29 mouse cellular contexts compared by ENCODE assay signal in genomic region chr11:95036521-95036920, GRCm38 (mm10). TPM values are rescaled to one million over a fixed set of nuclear protein-coding genes. Genes with fewer than 3 reads are reported as not detected.
DNase-seq lines count a peak whose midpoint lies in the region; ATAC-seq and TF ChIP-seq lines count a peak whose summit lies in the region.
"Had no signal": no experiment of that assay in that cellular context is flagged by ENCODE, and none has a peak within 500 bp of the region (broad histone marks: within the 10 kb centered on the region; RNA-seq: fewer than 3 reads in every experiment).

No protein-coding gene starts in this region.

- 97% methylated on average over 5 of the region's 5 CpGs for WGBS in forebrain, embryonic 15.5 days
- WGBS in forebrain, embryonic 16.5 days: 94% methylated on average over 5 of the region's 5 CpGs
- 98% methylated on average over 5 of the region's 5 CpGs for WGBS in kidney, postnatal 0 days

- H3K4me2 ChIP-seq in forebrain, embryonic 15.5 days (replicated peaks): no peak overlapping the region
- no peak overlapping the region for H3K4me2 ChIP-seq in forebrain, embryonic 16.5 days (ENCODE audit: low read length)
- H3K4me2 ChIP-seq in kidney, postnatal 0 days (ENCODE audit: low read length): no peak overlapping the region
- H3K4me2 ChIP-seq: embryonic facial prominence, embryonic 15.5 days; heart, embryonic 13.5 days; limb, embryonic 12.5 days; liver, embryonic 15.5 days; lung, embryonic 14.5 days; midbrain, embryonic 15.5 days; neural tube, embryonic 15.5 days had no signal

- H3K36me3 ChIP-seq in forebrain, embryonic 15.5 days: no peaks in the 10 kb centered on the region
- H3K36me3 ChIP-seq in forebrain, embryonic 16.5 days (ENCODE audit: control insufficient read depth, insufficient read depth): no peaks in the 10 kb centered on the region
- peaks cover 13% of the 10 kb centered on the region; the same call in 1 of the 2 replicates for H3K36me3 ChIP-seq in kidney, postnatal 0 days (ENCODE audit: insufficient read depth, low read length)
- H3K36me3 ChIP-seq: liver, embryonic 15.5 days; midbrain, embryonic 10.5 days; midbrain, embryonic 15.5 days; neural tube, embryonic 15.5 days had no signal

- H3K9ac ChIP-seq in forebrain, embryonic 15.5 days (replicated peaks): no peak overlapping the region
- no peak overlapping the region for H3K9ac ChIP-seq in forebrain, embryonic 16.5 days (replicated peaks; ENCODE audit: low read depth, low read length)
- no peak overlapping the region for H3K9ac ChIP-seq in kidney, postnatal 0 days (ENCODE audit: low read depth, low read length)
- H3K9ac ChIP-seq: embryonic facial prominence, embryonic 15.5 days; limb, embryonic 12.5 days; liver, embryonic 15.5 days; lung, embryonic 14.5 days; midbrain, embryonic 15.5 days; neural tube, embryonic 15.5 days had no signal

- no peak overlapping the region for H3K4me3 ChIP-seq in forebrain, embryonic 15.5 days
- H3K4me3 ChIP-seq in forebrain, embryonic 16.5 days (replicated peaks; ENCODE audit: low read length): no peak overlapping the region
- no peak overlapping the region for H3K4me3 ChIP-seq in kidney, postnatal 0 days (replicated peaks; ENCODE audit: low read depth, low read length)
- H3K4me3 ChIP-seq: embryonic facial prominence, embryonic 15.5 days; gastrocnemius, adult 2 months; heart, embryonic 13.5 days; left cerebral cortex, adult 2 months; limb, embryonic 12.5 days; liver, embryonic 15.5 days; midbrain, embryonic 10.5 days; midbrain, embryonic 15.5 days; neural tube, embryonic 15.5 days had no signal

- H3K9me3 ChIP-seq in forebrain, embryonic 15.5 days: no peaks in the 10 kb centered on the region
- no peaks in the 10 kb centered on the region for H3K9me3 ChIP-seq in forebrain, embryonic 16.5 days (ENCODE audit: control insufficient read depth, low read length)
- no peaks in the 10 kb centered on the region for H3K9me3 ChIP-seq in kidney, postnatal 0 days (replicated peaks; ENCODE audit: low read length)
- H3K9me3 ChIP-seq: embryonic facial prominence, embryonic 15.5 days; heart, embryonic 13.5 days; limb, embryonic 12.5 days; liver, embryonic 15.5 days; midbrain, embryonic 10.5 days; midbrain, embryonic 15.5 days; neural tube, embryonic 15.5 days had no signal

- 0 out of 2 replicates have a peak overlapping the region, but pooled peaks have one; percentile 60 for H3K27ac ChIP-seq in forebrain, embryonic 15.5 days (replicated peaks)
- no peak overlapping the region for H3K27ac ChIP-seq in forebrain, embryonic 16.5 days (ENCODE audit: low read length)
- 0 out of 2 replicates have a peak overlapping the region, but pooled peaks have one; percentile 2 for H3K27ac ChIP-seq in kidney, postnatal 0 days
- H3K27ac ChIP-seq: embryonic facial prominence, embryonic 15.5 days; heart, embryonic 13.5 days; left cerebral cortex, adult 2 months; limb, embryonic 12.5 days; liver, embryonic 15.5 days; midbrain, embryonic 10.5 days; midbrain, embryonic 15.5 days; neural tube, embryonic 15.5 days had no signal

- no peaks in the 10 kb centered on the region for H3K27me3 ChIP-seq in forebrain, embryonic 15.5 days
- H3K27me3 ChIP-seq in forebrain, embryonic 16.5 days (replicated peaks; ENCODE audit: control insufficient read depth, insufficient read depth, low read length): no peaks in the 10 kb centered on the region
- H3K27me3 ChIP-seq in kidney, postnatal 0 days (ENCODE audit: insufficient read depth, low read length): no peaks in the 10 kb centered on the region
- H3K27me3 ChIP-seq: embryonic facial prominence, embryonic 15.5 days; midbrain, embryonic 15.5 days; neural tube, embryonic 15.5 days had no signal

- ATAC-seq in cerebellum, adult (ENCODE audit: insufficient number of reproducible peaks, low FRiP score, low TSS enrichment): no peak
- ATAC-seq in forebrain, embryonic 15.5 days (replicated peaks): no peak
- no peak for ATAC-seq in forebrain, embryonic 16.5 days
- ATAC-seq in kidney, postnatal 0 days (replicated peaks; ENCODE audit: low FRiP score, low read depth): no peak
- ATAC-seq: activated CD4-positive, CD25-positive, alpha-beta regulatory T cell, adult 4 months; forebrain, embryonic 14.5 days; midbrain, embryonic 15.5 days had no signal

- H3K4me1 ChIP-seq in forebrain, embryonic 15.5 days: peaks cover 22% of the 10 kb centered on the region
- peaks cover 16% of the 10 kb centered on the region for H3K4me1 ChIP-seq in forebrain, embryonic 16.5 days (replicated peaks; ENCODE audit: control insufficient read depth, insufficient read depth, low read length)
- H3K4me1 ChIP-seq in kidney, postnatal 0 days (replicated peaks; ENCODE audit: insufficient read depth, low read length): peaks cover 13% of the 10 kb centered on the region; the same call in 1 of the 2 replicates

- TF ChIP-seq CTCF in kidney, postnatal 0 days (IDR thresholded peaks at IDR 0.05; ENCODE audit: low read depth): no peak

- peak; percentile 26 for DNase-seq in cerebellum, adult 11 months
- no peak for DNase-seq in kidney, postnatal 0 days (ENCODE audit: low spot score)
- no peak for DNase-seq in kidney, postnatal 10 days
- no peak for DNase-seq in spleen, postnatal 14 days (ENCODE audit: low spot score in 2 of 2)
- DNase-seq: adrenal gland, adult 2 months; adrenal gland, postnatal 36 days; embryo, embryonic 11 days; gastrocnemius, adult 2 months; gastrocnemius, postnatal 36 days; heart, postnatal 10 days; kidney, adult 8-10 months; kidney, postnatal 14 days; lung, embryonic 14.5 days; lung, postnatal 14 days; right cerebral cortex, postnatal 25 days; thymus, postnatal 14 days had no signal

RNA-seq across cellular contexts. Expression of gene Pdk2, which starts 4.6 kb away (rescaled TPM):
- 26.4 and 27.3 TPM in 2 replicates for polyA plus RNA-seq in forebrain, embryonic 15.5 days (2015; fragmentation: Nextera tagmentation; extraction: Ambion mirVana)
- 27.6 and 29.2 TPM in 2 replicates for polyA plus RNA-seq in forebrain, embryonic 16.5 days (2015; fragmentation: Nextera tagmentation; extraction: Ambion mirVana)
- polyA plus RNA-seq in kidney, postnatal 0 days (2015; fragmentation: Nextera tagmentation; extraction: Ambion mirVana): 94.5 and 94.7 TPM in 2 replicates

RNA-seq across cellular contexts. Expression of gene Samd14, which starts 26.8 kb away (rescaled TPM):
- polyA plus RNA-seq in forebrain, embryonic 15.5 days (2015; fragmentation: Nextera tagmentation; extraction: Ambion mirVana): 120 and 123 TPM in 2 replicates
- 123 and 134 TPM in 2 replicates for polyA plus RNA-seq in forebrain, embryonic 16.5 days (2015; fragmentation: Nextera tagmentation; extraction: Ambion mirVana)
- 13.1 and 14.5 TPM in 2 replicates for polyA plus RNA-seq in kidney, postnatal 0 days (2015; fragmentation: Nextera tagmentation; extraction: Ambion mirVana)

RNA-seq across cellular contexts. Expression of gene Itga3, which starts 40.1 kb away (rescaled TPM):
- polyA plus RNA-seq in forebrain, embryonic 15.5 days (2015; fragmentation: Nextera tagmentation; extraction: Ambion mirVana): 5.9 and 6.9 TPM in 2 replicates
- polyA plus RNA-seq in forebrain, embryonic 16.5 days (2015; fragmentation: Nextera tagmentation; extraction: Ambion mirVana): 6.3 and 8.5 TPM in 2 replicates
- polyA plus RNA-seq in kidney, postnatal 0 days (2015; fragmentation: Nextera tagmentation; extraction: Ambion mirVana): 24.4 and 26.1 TPM in 2 replicates

RNA-seq across cellular contexts. Expression of gene Ppp1r9b, which starts 45.7 kb away (rescaled TPM):
- 23.0 and 23.9 TPM in 2 replicates for polyA plus RNA-seq in forebrain, embryonic 15.5 days (2015; fragmentation: Nextera tagmentation; extraction: Ambion mirVana)
- polyA plus RNA-seq in forebrain, embryonic 16.5 days (2015; fragmentation: Nextera tagmentation; extraction: Ambion mirVana): 22.0 and 22.4 TPM in 2 replicates
- 10.3 and 10.6 TPM in 2 replicates for polyA plus RNA-seq in kidney, postnatal 0 days (2015; fragmentation: Nextera tagmentation; extraction: Ambion mirVana)
